Mouse (Mus musculus) CH12.LX (cell line): ENCODE measurements around the gene Commd1. TPM values are rescaled to one million over a fixed set of nuclear protein-coding genes. Genes with fewer than 3 reads are reported as not detected.

ENCODE experiments used
- DNase-seq: peaks from one replicate; pipeline ENCODE4 v3.0.0-alpha.2; 2013; ENCODE audit errors: extremely low read depth
- H3K27ac ChIP-seq: 2 replicates; pipeline ENCODE4 v1.5.1; 2012; ENCODE audit warnings: low read depth, mild to moderate bottlenecking, control low read depth, moderate library complexity; ENCODE audit not compliant: insufficient read depth
- H3K27me3 ChIP-seq: replicated peaks from 2 replicates; pipeline ENCODE3; 2012; ENCODE audit warnings: inconsistent platforms
- H3K36me3 ChIP-seq, 2 experiments: replicated peaks in 1 of 2; 2 replicates each; pipeline versions ENCODE3 to v1.6.1; 2012; ENCODE audit warnings: inconsistent platforms in 1 of 2, low read length in 1 of 2, mild to moderate bottlenecking in 1 of 2, mixed read lengths in 1 of 2, moderate library complexity in 1 of 2; ENCODE audit not compliant: control insufficient read depth in 1 of 2, insufficient read depth in 1 of 2
- H3K4me1 ChIP-seq, 2 experiments: 2 replicates each; pipeline ENCODE4 v1.6.1; 2012; ENCODE audit warnings: inconsistent platforms in 1 of 2, moderate library complexity in 1 of 2; ENCODE audit not compliant: insufficient read depth in 2 of 2, control insufficient read depth in 1 of 2
- H3K4me2 ChIP-seq: 2 replicates; pipeline ENCODE4 v1.6.1; 2012; ENCODE audit warnings: low read depth, mild to moderate bottlenecking, control low read depth; ENCODE audit not compliant: poor library complexity, insufficient read depth, severe bottlenecking
- H3K4me3 ChIP-seq, 3 experiments: fragments of 150-350 bp in 1 of 3; sonication (generic) in 1 of 3; replicated peaks in 1 of 3; 2 replicates each; pipeline versions ENCODE3 to v1.5.1; 2011 to 2012; ENCODE audit warnings: low read depth in 2 of 3, low read length in 2 of 3, mild to moderate bottlenecking in 2 of 3, moderate library complexity in 2 of 3, control low read depth in 1 of 3, improper control_type of control experiment in 1 of 3, inconsistent platforms in 1 of 3, mixed read lengths in 1 of 3; ENCODE audit not compliant: poor library complexity in 1 of 3
- H3K79me2 ChIP-seq: replicated peaks from 2 replicates; pipeline ENCODE4 v1.6.1; 2012; ENCODE audit warnings: mild to moderate bottlenecking, moderate library complexity; ENCODE audit not compliant: control insufficient read depth, poor library complexity, insufficient read depth, severe bottlenecking; ENCODE audit errors: extremely low read depth
- H3K9ac ChIP-seq: 2 replicates; pipeline ENCODE4 v1.6.1; 2012; ENCODE audit warnings: low read depth, mild to moderate bottlenecking, control low read depth, moderate library complexity; ENCODE audit not compliant: insufficient read depth
- H3K9me3 ChIP-seq: replicated peaks from 2 replicates; pipeline ENCODE3; 2012; ENCODE audit warnings: low read length, inconsistent platforms, mixed read lengths
- BHLHE40 ChIP-seq: IDR thresholded peaks from 2 replicates; pipeline ENCODE4 v1.6.1; 2011; ENCODE audit warnings: mild to moderate bottlenecking, low read depth, low read length, improper control_type of control experiment
- CHD2 ChIP-seq: IDR thresholded peaks from 2 replicates; pipeline ENCODE4 v1.6.1; 2011; ENCODE audit warnings: low read length, improper control_type of control experiment
- CTCF ChIP-seq, 2 experiments: IDR thresholded peaks in 1 of 2; conservative IDR thresholded peaks in 1 of 2; 2 replicates each; pipeline ENCODE4 v1.5.1; 2011 to 2012; ENCODE audit warnings: low read depth in 2 of 2, low read length in 2 of 2, improper control_type of control experiment in 1 of 2, inconsistent platforms in 1 of 2, mild to moderate bottlenecking in 1 of 2, moderate library complexity in 1 of 2
- E2F4 ChIP-seq: IDR thresholded peaks from 2 replicates; pipeline ENCODE4 v1.6.1; 2011; ENCODE audit warnings: low read depth, low read length, improper control_type of control experiment; ENCODE audit not compliant: insufficient replicate concordance
- ELF1 ChIP-seq: IDR thresholded peaks from 2 replicates; pipeline ENCODE4 v1.6.1; 2014; ENCODE audit warnings: low read depth, mild to moderate bottlenecking, inconsistent platforms, low read length, improper control_type of control experiment
- ETS1 ChIP-seq: conservative IDR thresholded peaks from 2 replicates; pipeline ENCODE4 v1.6.1; 2012; ENCODE audit warnings: low read depth, mild to moderate bottlenecking, inconsistent platforms, low read length, improper control_type of control experiment, moderate library complexity
- HCFC1 ChIP-seq: IDR thresholded peaks from 2 replicates; pipeline ENCODE4 v1.6.1; 2012; ENCODE audit warnings: low read depth, mild to moderate bottlenecking, inconsistent platforms, low read length, improper control_type of control experiment
- IRF4 ChIP-seq: IDR thresholded peaks from 2 replicates; pipeline ENCODE4 v1.6.1; 2014; ENCODE audit warnings: low read depth, mild to moderate bottlenecking, inconsistent platforms, low read length, improper control_type of control experiment
- JUN ChIP-seq: IDR thresholded peaks from 2 replicates; pipeline ENCODE4 v1.6.1; 2011; ENCODE audit warnings: low read depth, mild to moderate bottlenecking, low read length, improper control_type of control experiment, moderate library complexity; ENCODE audit not compliant: insufficient read depth
- JUND ChIP-seq: conservative IDR thresholded peaks from 2 replicates; pipeline ENCODE4 v1.6.1; 2011; ENCODE audit warnings: low read depth, low read length, improper control_type of control experiment
- MAFK ChIP-seq: IDR thresholded peaks from 2 replicates; pipeline ENCODE4 v1.6.1; 2011; ENCODE audit warnings: low read length, improper control_type of control experiment; ENCODE audit not compliant: insufficient replicate concordance
- MAZ ChIP-seq: IDR thresholded peaks from 2 replicates; pipeline ENCODE4 v1.6.1; 2012; ENCODE audit warnings: low read depth, mild to moderate bottlenecking, inconsistent platforms, low read length, improper control_type of control experiment, moderate library complexity
- MXI1 ChIP-seq: IDR thresholded peaks from 2 replicates; pipeline ENCODE4 v1.6.1; 2011; ENCODE audit warnings: mild to moderate bottlenecking, low read depth, low read length, improper control_type of control experiment
- MYC ChIP-seq: IDR thresholded peaks from 2 replicates; pipeline ENCODE4 v1.6.1; 2011; ENCODE audit warnings: low read depth, mild to moderate bottlenecking, improper control_type of control experiment, low read length
- NELFE ChIP-seq: IDR thresholded peaks from 2 replicates; pipeline ENCODE4 v1.6.1; 2011; ENCODE audit warnings: low read depth, low read length, improper control_type of control experiment
- NRF1 ChIP-seq: IDR thresholded peaks from 2 replicates; pipeline ENCODE4 v1.6.1; 2014; ENCODE audit warnings: low read depth, mild to moderate bottlenecking, inconsistent platforms, low read length, improper control_type of control experiment, moderate library complexity
- PAX5 ChIP-seq: IDR thresholded peaks from 2 replicates; pipeline ENCODE4 v1.6.1; 2012; ENCODE audit warnings: low read length, inconsistent platforms, mixed read lengths
- RAD21 ChIP-seq: IDR thresholded peaks from 2 replicates; pipeline ENCODE4 v1.6.1; 2011; ENCODE audit warnings: low read depth, mild to moderate bottlenecking, low read length, improper control_type of control experiment, moderate library complexity
- SIN3A ChIP-seq: IDR thresholded peaks from 2 replicates; pipeline ENCODE4 v1.6.1; 2012; ENCODE audit warnings: low read length, improper control_type of control experiment, inconsistent platforms
- SMC3 ChIP-seq: IDR thresholded peaks from 2 replicates; pipeline ENCODE4 v1.6.1; 2011; ENCODE audit warnings: low read depth, low read length, improper control_type of control experiment
- TBP ChIP-seq: conservative IDR thresholded peaks from 2 replicates; pipeline ENCODE4 v1.6.1; 2011; ENCODE audit warnings: low read depth, low read length, improper control_type of control experiment
- TCF12 ChIP-seq: IDR thresholded peaks from 2 replicates; pipeline ENCODE4 v1.6.1; 2014; ENCODE audit warnings: low read depth, mild to moderate bottlenecking, inconsistent platforms, low read length, improper control_type of control experiment
- USF2 ChIP-seq: conservative IDR thresholded peaks from 2 replicates; pipeline ENCODE4 v1.6.1; 2011; ENCODE audit warnings: low read depth, low read length, improper control_type of control experiment
- ZC3H11A ChIP-seq: IDR thresholded peaks from 2 replicates; pipeline ENCODE4 v1.6.1; 2012; ENCODE audit warnings: low read depth, mild to moderate bottlenecking, inconsistent platforms, low read length, improper control_type of control experiment
- ZKSCAN1 ChIP-seq: IDR thresholded peaks from 2 replicates; pipeline ENCODE4 v1.6.1; 2012; ENCODE audit warnings: low read depth, inconsistent platforms, low read length, improper control_type of control experiment, borderline replicate concordance
- ZMIZ1 ChIP-seq: IDR thresholded peaks from 2 replicates; pipeline ENCODE4 v1.6.1; 2012; ENCODE audit warnings: low read depth, mild to moderate bottlenecking, inconsistent platforms, low read length, improper control_type of control experiment
- ZNF384 ChIP-seq: IDR thresholded peaks from 2 replicates; pipeline ENCODE4 v1.6.1; 2012; ENCODE audit warnings: low read depth, low read length, improper control_type of control experiment, inconsistent platforms
- dilution Hi-C: fragments of 300-500 bp; cut with MboI; formaldehyde crosslinking; loops from 2 replicates; pipeline ENCODE4 v1.14.3; 2020; ENCODE audit warnings: low sequenced_read_pairs; ENCODE audit not compliant: extremely low pct_unique_long_range_greater_than_20kb, extremely low pct_ligation_motif_present
- in situ Hi-C: fragments of 300-500 bp; cut with MboI; formaldehyde crosslinking; loops from 3 replicates; pipeline ENCODE4 v1.14.3; 2019; ENCODE audit warnings: low sequenced_read_pairs, low pct_ligation_motif_present, low pct_unique_long_range_greater_than_20kb, mixed read lengths
- polyA plus RNA-seq: library from polyadenylated mRNA; unstranded; fragments of >175 nt; gene quantifications from 2 replicates; pipeline ENCODE4 v1.2.1, GENCODE M21; 2012; ENCODE audit warnings: low read depth; ENCODE audit not compliant: insufficient read length
- total RNA-seq, 2 experiments: library from RNA; depleted of rRNA; stranded (reverse); fragments of 300-350 nt in 1 of 2; fragments of >200 nt in 1 of 2; gene quantifications; 2 replicates each; pipeline ENCODE4 v1.2.3; 2012 to 2014

The Commd1 gene
- total and polyA plus RNA-seq, 3 experiments: 109 to 163 (median 113) TPM

DNA sequence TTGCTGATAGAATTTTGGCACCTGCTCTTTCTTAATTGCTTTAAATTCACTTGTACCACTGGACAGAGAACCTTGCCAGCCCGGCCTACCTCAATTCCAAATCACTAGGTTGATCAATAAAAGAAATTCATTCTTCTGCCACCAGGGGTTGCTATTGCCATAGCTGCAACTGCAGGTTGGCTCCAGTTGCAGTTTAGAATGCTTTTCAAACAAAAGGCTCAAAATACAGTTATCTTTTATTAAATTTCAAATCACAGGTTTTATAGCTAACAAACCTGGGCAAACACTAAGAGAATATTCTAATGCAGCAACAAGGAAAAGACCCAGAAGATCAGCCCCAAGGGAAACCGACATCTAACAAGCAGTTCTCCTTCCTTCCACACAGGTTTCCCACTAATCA is 5.2 kb upstream of the Commd1 start:
- H3K4me2 ChIP-seq: no peak overlapping the region
- H3K9me3 ChIP-seq: no peaks in the 10 kb centered on the region
- dilution Hi-C loops: no loop called here
- no peaks in the 10 kb centered on the region for H3K27me3 ChIP-seq
- no peak overlapping the region for H3K4me3 ChIP-seq
- peak; percentile 77 for DNase-seq
- peaks cover 0 to 31% of the 10 kb centered on the region in 2 experiments; a peak in 2 of 4 replicates for H3K4me1 ChIP-seq
- peaks cover 0 to 8% of the 10 kb centered on the region in 2 experiments for H3K36me3 ChIP-seq
- in situ Hi-C loops: no loop called here
- TF ChIP-seq HCFC1: peak; percentile 48; the same call in 1 of the 2 replicates
- TF ChIP-seq E2F4: 0 out of 2 replicates have a peak, but pooled peaks have one; percentile 56
- TF ChIP-seq ZNF384: 0 out of 2 replicates have a peak, but pooled peaks have one; percentile 31
- no peak for TF ChIP-seq JUND
- TF ChIP-seq ZC3H11A: peak; percentile 46
- TF ChIP-seq MAZ: peak; percentile 55; the same call in 1 of the 2 replicates
- TF ChIP-seq MYC: no peak
- TF ChIP-seq MXI1: no peak
- peak; percentile 75 for TF ChIP-seq SIN3A
- TF ChIP-seq MAFK: 0 out of 2 replicates have a peak, but pooled peaks have one; percentile 10
- TF ChIP-seq NELFE: no peak
- 0 out of 2 replicates have a peak, but pooled peaks have one; percentile 10 for TF ChIP-seq ELF1
- TF ChIP-seq RAD21: peak; percentile 98
- TF ChIP-seq CTCF (conservative IDR thresholded peaks at IDR 0.05 in 1 of 2, IDR thresholded peaks at IDR 0.05 in 1 of 2; ENCODE audit: low read depth in 2 of 2, low read length in 2 of 2): peak; percentile 74 to 94
- no peak for TF ChIP-seq JUN
- TF ChIP-seq SMC3: peak; percentile 81
- H3K79me2 ChIP-seq: peaks cover 20% of the 10 kb centered on the region
- no peak overlapping the region for H3K27ac ChIP-seq
- no peak overlapping the region for H3K9ac ChIP-seq

DNA sequence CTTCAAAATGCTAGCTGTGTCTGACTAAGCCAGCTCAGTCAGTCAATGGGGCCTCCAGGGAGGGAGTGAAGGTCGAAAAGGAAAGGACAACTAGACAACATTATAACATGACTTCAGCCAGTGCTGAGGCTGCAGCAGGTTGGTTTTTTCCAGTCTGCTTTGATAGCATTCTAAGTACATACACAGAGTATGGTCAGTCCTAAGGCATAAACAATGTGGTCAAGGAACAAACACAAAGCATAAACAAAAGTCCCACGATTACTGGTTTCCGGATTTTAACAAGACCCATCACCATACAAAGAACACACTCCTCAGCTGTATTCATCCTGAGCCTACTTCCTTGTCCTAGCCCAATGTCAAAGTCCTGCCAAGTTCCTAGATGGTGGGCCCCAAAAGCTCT is 3.3 kb upstream of the Commd1 start:
- peaks cover 3 to 34% of the 10 kb centered on the region in 2 experiments for H3K4me1 ChIP-seq
- no peak for DNase-seq
- TF ChIP-seq BHLHE40 (no peak), CTCF (conservative IDR thresholded peaks at IDR 0.05 in 1 of 2, IDR thresholded peaks at IDR 0.05 in 1 of 2; ENCODE audit: low read depth in 2 of 2, low read length in 2 of 2) (no peak), TBP (no peak), CHD2 (no peak), SIN3A (no peak), ZKSCAN1 (no peak), IRF4 (no peak), USF2 (no peak), MAZ (no peak), MYC (no peak), NRF1 (no peak), SMC3 (no peak), PAX5 (no peak), ZC3H11A (no peak), ETS1 (no peak), ZMIZ1 (no peak), ELF1 (no peak), TCF12 (no peak), E2F4 (no peak)
- no peaks in the 10 kb centered on the region for H3K27me3 ChIP-seq
- H3K4me3 ChIP-seq: no peak overlapping the region
- peaks cover 9% of the 10 kb centered on the region for H3K79me2 ChIP-seq
- no peak overlapping the region for H3K9ac ChIP-seq
- no peaks in the 10 kb centered on the region for H3K36me3 ChIP-seq
- in situ Hi-C loops (no loop called here), dilution Hi-C loops (no loop called here)
- H3K4me2 ChIP-seq: no peak overlapping the region
- no peaks in the 10 kb centered on the region for H3K9me3 ChIP-seq
- H3K27ac ChIP-seq: no peak overlapping the region
